Mouse (Mus musculus) brain, embryonic 18.5 days (tissue): ENCODE measurements at regions not wholly inside any gene's neighbourhood (a gene's known extent, or its start where the extent isn't known, plus 50 kb on each side); places are given as distances from the start of the nearest gene placed in this dataset.
A peak's percentile ranks its signal among the peaks of the same experiment; 100 is the strongest.

Source experiments
- DNase-seq: peaks from one replicate; pipeline ENCODE4 v3.0.0-alpha.2; 2012; ENCODE audit warnings: low read depth, low spot score

DNA sequence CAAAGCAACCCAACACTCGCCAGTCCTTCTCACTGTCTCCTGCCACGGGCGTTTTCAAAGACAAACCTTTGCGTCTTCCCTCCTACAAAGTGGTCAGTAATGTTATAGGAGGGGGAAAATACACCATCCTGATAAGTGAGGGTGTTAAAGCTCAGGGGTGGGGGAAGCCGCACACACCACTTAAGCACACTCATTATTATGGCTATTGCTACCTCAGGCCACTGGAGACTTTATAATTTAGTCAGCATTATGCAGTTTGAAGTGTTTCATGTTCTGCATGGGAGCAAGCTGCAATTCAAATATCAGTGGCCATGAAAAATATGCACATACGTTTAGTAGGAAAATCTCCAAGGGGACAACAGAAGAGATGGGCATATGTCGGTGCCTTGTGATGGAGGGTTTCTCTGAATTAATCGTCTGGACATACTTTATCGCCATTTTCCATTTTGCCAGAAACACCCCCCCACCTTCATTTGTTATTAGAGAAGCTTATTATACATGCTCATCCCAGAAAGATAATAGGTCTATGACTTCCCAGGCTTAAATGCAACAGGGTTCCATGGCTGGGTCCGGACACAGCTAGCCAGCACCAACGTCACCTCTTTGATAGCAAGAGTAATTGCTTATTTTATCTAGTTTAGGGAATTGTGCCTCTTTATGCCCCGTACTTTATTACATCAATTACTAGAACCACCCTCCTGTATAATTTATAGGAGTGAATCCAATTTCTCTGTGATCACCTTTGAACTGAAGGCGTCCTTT lies 193.5 kb upstream of the Adamts16 start:
- DNase-seq = no peak

DNA sequence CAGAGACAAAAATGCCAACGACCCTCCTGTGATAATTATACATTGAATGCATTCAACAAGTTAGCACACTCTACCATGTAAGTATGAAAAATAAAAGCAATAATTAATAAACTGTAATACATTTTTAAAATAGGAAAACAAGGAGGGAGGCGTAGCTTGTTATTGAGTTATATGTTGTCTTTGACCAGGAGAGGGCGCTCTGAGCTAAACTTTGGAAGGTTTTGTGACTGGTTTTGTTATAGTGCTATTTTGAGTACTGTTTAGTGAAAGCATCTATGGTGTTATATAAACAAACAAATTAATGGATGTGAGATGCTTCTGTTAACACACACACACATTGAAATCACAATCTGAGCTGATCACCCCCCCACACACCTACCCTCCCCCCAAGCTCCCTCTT lies 166.6 kb upstream of the Adamts16 start:
- peak; percentile 45 for DNase-seq

DNA sequence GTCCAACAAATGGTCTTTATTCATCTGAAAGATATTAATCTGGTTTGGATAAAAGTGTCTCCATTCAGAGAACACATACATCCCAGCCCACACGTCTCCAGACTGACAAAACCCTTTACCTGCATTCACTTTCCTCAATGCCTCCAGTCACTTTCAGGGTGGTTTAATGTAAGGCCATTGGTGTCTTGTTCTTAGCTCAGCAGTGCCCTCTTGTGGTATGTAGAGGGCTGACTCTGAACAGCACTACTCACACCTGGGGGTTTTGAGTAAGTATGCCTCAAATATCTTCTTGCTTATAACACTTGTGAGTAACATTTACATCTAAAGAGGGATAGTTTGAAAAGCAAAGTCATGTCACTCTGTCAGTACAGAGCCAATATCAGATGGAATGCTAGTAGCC lies 164.5 kb upstream of the Adamts16 start:
- DNase-seq = no peak

DNA sequence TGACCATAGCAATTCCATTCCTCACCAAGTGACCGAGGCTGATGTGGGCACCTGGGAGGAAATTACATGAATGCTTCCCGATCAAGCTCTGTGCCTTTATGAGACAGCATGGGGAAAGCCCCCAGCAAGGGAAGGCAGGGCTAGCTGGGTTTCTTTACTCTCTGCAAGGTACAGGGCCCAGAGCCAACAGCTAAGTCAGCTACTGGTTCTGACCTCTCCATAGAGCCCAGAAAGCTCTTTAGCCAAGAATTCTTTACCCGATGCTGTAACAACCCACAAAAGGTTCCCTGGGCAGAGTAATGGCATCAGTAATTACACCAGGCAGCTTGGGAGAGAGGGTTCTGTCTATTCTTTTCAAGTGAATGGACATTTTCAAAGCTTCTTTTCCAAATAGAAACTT lies 161.9 kb upstream of the Adamts16 start:
- no peak for DNase-seq

DNA sequence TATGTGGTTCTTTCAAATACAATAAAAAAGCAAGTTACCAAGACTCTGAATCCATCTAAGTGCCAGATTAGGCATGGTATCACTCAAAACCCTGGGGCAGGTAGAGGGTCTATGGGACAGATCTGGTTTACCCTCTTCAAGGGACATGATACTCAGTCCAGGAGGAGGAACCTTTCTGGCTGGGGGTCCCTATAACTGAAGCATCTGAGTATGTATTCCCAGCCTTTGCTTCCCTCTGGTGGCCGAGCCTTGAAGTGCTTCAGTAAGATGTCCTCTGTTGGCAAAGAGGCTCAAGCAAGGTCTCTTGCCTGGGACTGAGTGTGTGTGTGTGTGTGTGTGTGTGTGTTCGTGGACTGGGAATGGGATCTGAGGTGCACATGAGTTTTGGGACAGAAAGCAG lies 159.7 kb upstream of the Adamts16 start:
- peak; percentile 22 for DNase-seq

DNA sequence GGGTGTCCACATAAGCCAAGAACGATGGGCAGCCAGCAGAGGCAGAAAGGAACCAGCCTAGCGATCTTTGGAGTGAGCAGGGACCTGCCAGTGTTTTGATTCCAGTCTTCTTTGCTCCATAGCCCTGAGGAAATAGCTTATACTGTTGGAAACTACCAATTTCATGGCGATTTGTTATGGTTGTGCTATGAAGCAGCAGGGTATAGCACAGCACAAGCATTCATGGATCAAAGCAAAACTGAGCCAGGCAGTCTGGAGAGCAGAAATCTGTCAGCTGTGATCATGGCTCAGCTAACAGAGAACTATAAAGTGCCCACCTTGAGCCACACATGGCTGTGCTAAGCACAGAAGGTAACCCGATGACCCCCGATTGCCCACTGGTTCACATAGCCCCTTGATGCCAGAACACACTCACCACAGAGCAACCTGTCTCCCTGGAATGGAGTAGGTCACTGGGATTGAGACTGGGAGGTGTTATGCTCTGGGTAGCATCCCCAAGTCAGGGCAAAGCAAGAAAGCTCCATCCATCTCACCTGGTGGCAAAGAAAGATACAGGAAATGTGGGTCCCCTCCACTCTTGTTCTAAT lies 158.9 kb upstream of the Adamts16 start:
- no peak for DNase-seq

DNA sequence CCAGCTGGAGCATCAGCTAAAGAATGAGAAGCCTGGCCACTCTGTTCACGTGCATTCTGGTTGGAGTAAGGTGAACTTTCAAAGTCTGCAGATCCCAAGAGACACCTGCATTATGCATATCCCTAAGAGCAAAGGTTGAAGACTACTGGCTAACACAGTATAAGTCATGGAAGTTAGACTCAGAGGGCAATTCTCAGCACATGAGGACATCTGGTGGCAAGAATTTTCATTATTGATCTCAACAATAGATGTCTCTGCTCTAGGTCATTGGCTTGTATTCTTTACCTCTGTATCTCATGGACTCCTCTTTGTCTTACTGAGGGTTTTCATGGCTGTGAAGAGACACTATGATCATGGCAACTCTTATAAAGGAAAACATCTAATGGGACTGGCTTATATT lies 151.9 kb upstream of the Adamts16 start:
- no peak for DNase-seq

DNA sequence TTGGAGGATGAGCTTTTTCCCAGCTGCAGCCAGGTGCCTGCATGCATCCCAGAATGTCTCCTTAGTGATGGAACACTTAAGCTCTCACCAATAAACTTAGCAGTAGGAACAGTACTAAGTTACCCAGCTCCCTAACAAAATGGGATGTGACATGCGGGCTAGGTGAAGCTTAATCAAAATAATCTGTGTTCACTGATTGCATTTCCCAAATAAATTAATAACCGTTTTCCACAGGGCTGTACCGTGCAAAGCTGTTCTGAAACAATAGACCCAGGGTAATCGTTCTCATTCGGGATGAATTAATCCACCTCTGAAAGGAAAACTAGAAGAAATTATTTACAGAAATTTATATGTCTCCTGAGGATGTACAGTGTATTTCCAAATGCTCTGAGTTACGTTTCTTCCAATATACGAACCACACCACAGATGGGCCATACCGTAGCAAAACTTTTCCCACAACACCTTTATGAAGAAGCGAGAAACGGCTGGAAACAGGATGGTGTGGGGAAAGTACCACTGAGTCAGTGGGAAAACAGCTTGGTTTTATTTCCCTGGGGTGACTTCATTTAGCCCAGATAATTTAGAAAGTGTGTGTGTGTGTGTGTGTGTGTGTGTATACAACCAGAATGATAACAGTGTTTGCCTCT lies 148.5 kb upstream of the Adamts16 start:
- DNase-seq = no peak

DNA sequence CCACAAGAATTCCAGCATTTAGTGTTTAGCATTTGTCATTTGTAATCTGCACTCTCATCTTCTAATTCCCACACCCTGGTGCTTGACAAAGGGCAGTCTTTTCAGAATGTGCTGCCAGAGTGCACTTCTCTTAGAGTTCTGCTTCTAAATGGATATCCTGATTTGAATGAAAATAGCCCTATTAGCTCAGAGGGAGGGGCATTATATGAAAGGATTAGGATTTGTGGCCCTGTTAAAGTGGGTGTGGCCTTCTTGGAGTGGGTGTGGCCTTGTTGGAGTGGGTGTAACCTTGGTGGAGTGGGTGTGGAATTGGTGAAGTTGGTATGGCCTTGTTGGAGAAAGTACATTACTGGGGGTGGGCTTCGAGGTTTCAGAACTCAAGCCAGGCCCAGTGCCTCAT lies 137.7 kb upstream of the Adamts16 start:
- DNase-seq = no peak

DNA sequence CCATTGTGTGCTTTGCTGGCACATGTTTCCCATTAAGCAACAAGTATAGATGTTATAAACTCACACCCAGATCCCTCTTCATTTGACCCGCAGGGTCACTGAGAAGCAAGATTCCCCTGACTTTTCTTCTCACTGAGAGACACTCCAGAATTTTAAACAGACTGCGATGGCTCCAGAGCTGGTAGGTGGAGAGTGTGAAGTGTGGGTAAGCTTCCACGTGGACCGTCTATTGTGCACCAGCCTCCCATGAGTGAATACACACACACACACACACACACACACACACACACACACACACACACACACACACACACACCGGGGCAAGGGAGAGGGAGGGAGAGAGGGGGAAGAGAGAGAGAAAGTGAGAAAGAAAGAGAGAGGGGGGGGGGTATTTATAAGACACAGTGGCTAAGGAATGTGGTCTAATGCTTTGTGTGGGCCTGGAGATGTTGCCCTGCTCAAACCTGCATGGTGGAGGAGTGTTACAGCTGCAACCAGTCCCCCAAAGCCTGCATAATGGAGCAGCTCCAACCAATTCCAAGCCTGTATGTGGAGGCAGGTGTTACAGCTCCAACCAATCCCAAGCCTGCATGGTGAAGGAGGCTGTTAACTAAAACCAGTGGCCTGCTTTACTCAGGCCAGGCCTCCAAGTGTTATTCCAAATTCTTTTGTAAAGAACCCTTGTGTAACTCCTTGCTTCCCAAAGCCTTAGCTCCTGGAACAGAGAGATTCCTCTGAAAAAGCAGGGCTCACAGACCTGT lies 137.1 kb upstream of the Adamts16 start:
- DNase-seq = no peak

DNA sequence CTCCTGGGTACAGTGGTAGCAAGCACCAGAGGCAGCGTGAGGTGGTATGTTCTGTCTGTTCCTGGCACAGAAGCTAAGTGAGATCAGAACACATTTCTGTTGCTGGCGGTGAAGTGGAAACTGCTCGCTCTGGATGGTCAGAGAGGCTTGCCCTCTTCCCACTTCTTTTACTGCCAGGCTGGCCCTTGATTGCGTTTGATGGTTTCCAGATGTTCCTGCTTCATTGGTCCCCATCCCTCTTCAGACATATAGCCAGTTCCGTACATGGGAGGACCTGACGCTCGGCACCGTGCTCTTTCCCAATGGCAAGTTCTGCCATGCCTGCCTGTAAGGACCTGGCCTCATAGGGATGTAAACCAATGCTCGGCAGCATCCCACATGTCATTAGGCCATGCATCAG lies 128.0 kb upstream of the Adamts16 start:
- no peak for DNase-seq

DNA sequence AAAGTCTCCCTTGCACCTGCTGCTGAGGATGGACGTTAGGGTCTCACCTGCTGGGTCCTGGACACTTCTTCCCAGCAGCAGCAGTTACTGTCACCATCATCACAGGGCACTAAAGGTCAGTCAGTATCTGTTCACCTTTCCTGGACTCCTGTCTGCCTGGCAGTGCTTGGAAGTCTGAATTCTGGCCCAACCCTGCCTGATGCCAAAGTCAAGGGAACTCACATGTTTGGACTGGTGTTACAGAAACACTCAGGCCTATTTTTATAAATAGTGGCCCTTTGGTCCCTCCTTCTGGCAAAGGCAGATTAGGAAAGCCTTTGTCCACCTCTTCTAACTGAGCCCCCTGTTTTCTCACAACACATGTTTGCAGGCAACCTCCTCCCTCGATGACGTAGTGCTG lies 126.2 kb upstream of the Adamts16 start:
- no peak for DNase-seq

DNA sequence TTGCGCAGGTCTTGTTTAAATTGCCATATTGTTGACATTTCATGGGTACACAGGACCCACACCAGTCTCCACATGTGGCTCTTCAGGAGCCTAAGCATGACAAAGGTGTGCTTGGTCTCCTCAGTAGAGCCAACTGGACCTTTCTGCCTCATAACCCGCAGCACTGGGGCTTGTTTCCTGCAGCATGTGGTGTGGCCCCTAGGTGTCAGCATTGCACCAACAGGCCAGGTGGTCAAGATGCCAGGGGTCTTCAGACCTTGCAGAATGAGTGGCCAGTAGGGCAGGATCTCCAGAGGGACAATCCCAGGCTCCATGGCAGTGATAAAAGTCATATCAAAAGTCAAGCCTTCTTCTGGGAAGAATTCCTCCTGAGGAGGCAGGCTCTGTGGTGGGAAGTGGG lies 121.8 kb upstream of the Adamts16 start:
- no peak for DNase-seq

DNA sequence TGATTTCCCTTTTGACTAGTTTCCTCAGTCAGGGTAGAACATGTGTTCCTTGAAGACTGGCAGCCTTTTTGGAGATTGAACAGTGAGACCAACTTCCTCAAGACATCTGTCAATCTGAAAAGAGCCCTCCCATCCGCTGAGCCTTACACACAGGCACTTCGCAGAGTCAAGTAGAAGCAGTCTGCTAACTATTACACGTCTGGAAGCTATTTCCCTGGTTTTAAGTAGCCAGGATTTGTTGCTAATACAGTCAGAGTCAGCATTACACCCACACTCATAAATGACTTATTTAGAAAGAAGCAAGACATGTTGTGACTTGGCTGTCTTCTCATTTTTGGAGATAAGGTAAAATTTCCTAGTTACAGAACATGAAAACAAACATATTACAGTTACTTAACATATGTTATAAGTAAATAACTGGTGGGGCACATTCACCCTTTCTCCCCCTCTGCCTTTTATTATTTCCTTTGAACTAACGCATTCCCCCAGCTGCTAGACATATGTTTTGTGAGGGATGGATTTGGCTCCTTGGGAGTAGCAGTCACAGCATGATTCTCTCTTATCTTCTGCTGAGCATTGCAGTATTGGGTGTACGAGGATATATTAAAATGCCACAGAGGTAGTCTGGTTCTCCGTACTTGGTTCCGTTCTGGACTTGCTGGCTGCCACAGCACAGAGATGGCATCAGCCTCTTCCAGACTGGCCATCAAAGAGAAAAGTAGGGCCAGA lies 92.9 kb upstream of the Adamts16 start:
- no peak for DNase-seq

DNA sequence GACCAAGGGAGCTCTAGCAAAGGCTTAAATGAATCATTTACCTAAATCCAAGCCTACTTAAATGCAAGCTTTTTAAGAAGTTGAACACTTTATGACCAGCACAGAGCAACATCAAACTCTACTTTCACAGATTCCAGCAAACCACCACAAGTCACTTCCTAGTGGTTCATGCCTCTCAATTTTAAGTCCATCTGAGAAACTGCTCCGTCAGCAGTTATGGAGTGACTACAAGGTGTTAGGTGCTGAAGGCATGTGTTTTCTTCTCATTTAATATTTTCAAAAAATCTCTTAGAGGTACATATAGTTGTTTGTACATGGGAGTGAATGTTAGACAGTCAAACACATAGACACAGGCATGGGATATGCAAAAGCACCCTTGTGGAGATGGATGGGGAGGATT lies 72.2 kb upstream of the Adamts16 start:
- no peak for DNase-seq

DNA sequence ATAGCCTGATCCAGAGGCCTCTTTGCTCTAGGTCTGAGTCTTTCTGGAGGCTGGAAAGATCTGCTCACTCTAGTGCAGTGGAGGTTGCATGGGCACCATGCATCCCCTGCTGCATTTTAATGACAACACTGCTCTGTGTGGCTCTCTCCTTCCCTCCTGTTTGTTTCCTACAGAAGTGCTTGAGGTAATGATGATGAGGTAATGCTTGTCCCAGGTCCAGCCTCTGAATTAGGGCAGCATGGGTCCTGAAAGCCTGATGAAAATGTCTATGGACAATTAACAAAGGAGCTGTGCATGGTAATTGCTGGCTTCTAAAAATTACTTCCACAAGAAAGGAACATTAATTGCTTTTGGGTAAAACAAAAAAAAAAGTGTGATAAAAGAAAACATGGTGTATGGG lies 69.3 kb upstream of the Adamts16 start:
- DNase-seq = no peak

DNA sequence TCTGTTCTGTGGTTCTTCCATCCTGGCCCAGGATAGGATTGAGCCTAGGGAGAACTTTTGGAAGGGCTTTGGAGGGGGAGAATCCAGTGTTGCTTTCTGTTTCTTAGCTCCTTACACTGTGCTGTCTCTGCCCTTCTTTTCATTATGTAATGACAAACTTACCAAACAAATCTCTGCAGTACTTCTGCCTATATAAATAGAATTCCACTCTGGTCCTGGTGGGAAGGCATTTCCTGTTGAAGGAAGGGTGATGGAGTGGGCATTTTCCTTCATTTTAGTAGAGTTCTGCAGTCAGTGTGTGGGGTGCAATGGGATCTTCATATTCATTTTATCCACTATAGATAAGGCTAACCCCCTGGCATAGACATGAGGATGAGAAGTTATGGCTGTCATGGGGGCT lies 63.2 kb upstream of the Adamts16 start:
- no peak for DNase-seq

DNA sequence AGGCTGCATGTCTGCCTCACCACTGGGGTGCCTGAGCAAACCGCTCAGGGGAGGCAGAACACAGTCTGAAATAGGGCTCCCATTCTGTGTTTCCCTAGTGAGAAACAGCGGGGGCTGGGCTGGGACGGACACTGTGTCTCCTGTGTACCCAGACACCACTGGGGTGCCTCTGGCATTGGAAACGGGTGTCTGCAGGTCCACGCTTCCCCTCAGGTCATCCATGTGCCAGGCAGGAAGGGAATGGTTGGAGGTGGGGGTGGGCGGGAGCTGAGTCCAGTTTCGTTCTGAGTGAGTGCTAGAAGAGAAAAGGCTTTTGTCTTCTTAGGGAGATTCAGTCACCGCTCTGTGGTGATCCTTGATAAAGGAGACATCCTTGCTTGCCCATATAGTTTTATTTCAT lies 62.2 kb upstream of the Adamts16 start:
- DNase-seq = no peak

DNA sequence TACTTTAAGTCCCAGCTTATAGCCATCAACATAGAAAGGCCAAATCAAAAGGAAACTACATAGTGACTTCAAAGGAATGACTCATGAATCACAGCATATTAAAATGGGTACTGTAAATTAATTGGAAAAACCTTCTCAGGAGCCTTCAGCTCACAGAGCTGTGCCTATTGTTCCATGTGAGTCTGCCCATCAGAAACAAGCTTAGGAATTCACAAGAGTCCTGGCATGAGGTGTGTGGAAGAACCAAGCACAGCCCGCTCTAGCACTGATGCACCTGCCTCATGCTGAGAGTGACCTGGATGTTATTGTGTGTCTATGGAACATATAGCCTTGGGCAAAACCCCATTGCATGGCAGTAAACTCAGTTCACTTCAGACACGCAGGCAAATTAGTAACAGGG lies 61.5 kb upstream of the Adamts16 start:
- DNase-seq = no peak

DNA sequence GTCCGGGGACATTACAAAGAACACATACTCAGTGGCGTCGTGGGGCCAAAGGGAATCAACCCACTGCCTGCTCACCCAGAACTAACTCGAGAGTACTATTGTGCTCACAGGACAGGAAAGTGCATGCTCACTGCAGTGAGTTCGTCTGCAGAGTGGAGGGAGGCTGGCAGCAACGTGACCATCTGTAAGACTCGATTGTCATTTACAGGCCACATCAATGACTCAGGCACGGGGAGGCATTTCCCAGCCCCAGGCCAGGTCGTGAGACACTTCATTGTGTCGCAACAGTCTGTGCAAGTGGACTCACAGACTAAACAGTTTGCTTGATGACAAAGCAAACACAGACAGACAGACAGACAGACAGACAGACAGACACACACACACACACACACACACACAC lies 61.1 kb upstream of the Adamts16 start:
- DNase-seq = no peak

DNA sequence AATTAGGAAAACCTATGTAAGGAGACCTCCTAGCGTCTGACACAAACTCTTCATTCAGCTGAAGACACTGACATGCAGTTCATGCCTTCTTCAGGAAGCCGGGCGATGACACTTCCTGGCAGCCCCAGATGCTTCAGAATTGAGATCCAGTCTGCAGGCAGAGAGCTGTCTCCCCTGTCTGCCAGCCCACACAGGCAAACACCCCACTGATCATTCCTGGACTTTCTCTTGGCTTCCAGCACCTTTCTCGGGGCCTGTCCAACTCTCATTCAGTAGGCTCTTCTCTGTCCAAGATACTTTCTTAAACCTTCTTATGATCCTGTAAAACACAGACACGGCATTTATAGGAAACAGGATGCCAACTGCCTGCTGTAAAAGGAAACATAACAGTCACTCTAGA lies 50.0 kb upstream of the Adamts16 start:
- no peak for DNase-seq
